Mouse (Mus musculus): ENCODE results near the gene Psmd9. TPM values are rescaled to one million over a fixed set of nuclear protein-coding genes. Genes with fewer than 3 reads are reported as not detected.

Psmd9 gene
- polyA plus RNA-seq, 1 experiment: 19.5 TPM

DNA sequence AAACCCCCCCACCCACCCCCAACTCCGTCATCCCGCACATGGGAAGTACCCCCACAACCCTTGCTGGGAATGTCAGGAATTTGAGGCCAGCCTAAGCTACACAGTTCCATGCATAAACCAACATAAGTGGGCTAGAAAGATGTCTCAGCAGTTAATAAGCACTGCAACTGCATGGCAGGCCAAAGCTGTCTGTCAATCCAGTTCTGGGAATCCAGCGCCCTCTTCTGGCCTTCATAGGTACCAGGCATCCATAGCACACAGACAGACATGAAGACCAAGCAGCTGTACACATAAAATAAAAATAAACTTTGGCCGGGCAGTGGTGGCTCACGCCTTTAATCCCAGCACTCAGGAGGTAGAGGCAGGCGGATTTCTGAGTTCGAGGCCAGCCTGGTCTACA is 13.8 kb upstream of the Psmd9 start:
- no peak overlapping the region for H3K4me3 ChIP-seq (ENCODE audit: insufficient read depth, low read depth, low read length)
- H3K27ac ChIP-seq (replicated peaks; ENCODE audit: low read depth, low read length): no peak overlapping the region
- peaks cover 5% of the 10 kb centered on the region; the same call in 1 of the 2 replicates for H3K4me1 ChIP-seq (ENCODE audit: control insufficient read depth, insufficient read depth, insufficient read length, low read length)

DNA sequence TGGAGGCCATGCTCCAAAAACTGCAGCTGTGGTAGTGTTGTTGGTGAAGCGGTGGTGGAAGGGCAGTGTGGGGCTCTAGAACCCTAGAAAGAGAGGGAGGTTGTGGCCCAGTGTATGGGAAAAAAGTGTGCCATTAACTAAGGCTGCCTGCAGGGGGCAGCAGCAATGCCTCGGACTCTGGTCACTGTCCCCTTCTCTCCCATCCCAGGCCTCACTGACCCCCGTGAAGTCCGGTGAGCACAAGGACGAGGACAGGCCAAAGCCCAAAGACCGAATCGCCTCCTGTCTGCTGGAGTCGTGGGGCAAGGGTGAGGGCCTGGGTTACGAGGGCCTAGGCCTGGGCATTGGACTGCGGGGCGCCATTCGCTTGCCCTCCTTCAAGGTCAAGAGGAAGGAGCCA is 12.4 kb upstream of the Psmd9 start:
- Histone ChIP-seq H3K27ac (replicated peaks; ENCODE audit: low read depth, low read length) (no peak overlapping the region), H3K4me3 (ENCODE audit: insufficient read depth, low read depth, low read length) (no peak overlapping the region), H3K4me1 (ENCODE audit: control insufficient read depth, insufficient read depth, insufficient read length, low read length) (no peaks in the 10 kb centered on the region)

DNA sequence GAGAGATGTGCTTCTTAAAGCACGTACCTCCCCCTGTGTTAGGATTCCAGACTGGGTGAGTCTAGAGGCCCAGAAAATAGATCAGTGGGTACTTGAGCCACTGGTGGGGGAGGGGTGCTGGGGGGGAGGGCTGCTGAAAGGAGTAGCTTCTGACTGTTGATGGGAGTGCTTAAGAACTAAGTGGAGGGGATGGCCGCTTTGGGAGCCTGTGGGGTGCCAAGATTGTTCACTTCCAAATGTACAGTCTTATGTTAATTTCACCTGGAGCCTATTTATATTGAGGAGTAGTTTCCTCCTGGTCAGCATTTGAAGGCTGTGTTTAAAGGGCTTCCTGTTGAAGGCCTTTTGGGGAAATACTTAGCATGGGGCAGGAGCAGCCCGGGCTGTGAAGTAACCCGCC is 11.2 kb upstream of the Psmd9 start:
- Histone ChIP-seq H3K4me3 (ENCODE audit: insufficient read depth, low read depth, low read length) (no peak overlapping the region), H3K4me1 (ENCODE audit: control insufficient read depth, insufficient read depth, insufficient read length, low read length) (no peaks in the 10 kb centered on the region), H3K27ac (replicated peaks; ENCODE audit: low read depth, low read length) (no peak overlapping the region)

DNA sequence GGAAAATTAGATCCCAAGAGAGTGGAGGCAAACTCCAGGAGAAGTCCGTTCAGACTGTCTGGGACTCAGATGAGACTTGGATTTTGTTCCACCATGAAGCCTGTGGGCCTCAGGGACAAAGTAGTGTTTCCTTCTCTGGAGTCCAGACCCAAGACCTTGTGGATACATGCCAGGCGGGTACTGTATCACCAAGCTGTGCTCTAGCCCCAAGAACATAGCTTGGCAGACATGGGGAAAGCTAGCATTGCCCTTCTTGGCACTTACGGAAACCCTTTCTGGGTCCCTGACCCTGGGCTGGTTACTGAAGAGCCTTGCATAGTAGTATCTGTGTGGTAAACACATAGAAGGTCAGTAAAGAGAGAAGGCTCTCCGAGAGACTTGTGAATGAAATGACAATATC is 9.8 kb upstream of the Psmd9 start:
- H3K4me3 ChIP-seq (ENCODE audit: insufficient read depth, low read depth, low read length): no peak overlapping the region
- H3K27ac ChIP-seq (replicated peaks; ENCODE audit: low read depth, low read length): no peak overlapping the region
- H3K4me1 ChIP-seq (ENCODE audit: control insufficient read depth, insufficient read depth, insufficient read length, low read length): no peaks in the 10 kb centered on the region

DNA sequence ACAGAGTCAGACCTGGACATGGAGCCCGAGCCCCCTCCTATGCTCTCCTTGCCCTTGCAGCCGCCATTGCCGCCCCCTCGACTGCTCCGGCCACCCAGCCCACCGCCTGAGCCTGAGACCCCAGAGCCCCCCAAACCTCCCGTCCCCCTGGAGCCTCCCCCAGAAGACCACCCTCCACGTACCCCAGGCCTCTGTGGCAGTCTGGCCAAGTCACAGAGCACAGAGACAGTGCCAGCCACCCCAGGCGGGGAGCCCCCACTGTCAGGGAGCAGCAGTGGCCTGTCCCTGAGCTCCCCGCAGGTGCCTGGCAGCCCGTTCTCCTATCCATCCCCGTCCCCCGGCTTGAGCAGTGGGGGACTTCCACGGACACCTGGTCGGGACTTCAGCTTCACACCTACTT is 9.3 kb upstream of the Psmd9 start:
- no peak overlapping the region for H3K4me3 ChIP-seq (ENCODE audit: insufficient read depth, low read depth, low read length)
- H3K27ac ChIP-seq (replicated peaks; ENCODE audit: low read depth, low read length): no peak overlapping the region
- H3K4me1 ChIP-seq (ENCODE audit: control insufficient read depth, insufficient read depth, insufficient read length, low read length): no peaks in the 10 kb centered on the region

DNA sequence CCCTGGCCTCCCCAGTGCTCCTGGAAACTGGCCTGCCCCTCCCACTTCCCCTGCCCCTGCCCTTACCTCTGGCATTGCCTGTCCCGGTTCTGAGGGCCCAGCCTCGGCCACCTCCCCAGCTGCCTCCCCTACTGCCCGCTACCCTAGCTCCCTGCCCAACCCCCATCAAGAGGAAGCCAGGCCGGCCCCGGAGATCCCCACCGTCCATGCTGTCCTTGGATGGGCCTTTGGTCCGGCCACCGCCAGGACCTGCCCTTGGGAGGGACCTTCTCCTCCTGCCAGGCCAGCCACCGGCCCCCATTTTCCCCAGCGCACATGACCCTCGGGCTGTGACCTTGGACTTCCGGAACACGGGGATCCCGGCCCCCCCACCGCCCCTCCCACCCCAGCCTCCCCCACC is 8.9 kb upstream of the Psmd9 start:
- Histone ChIP-seq H3K27ac (replicated peaks; ENCODE audit: low read depth, low read length) (no peak overlapping the region), H3K4me1 (ENCODE audit: control insufficient read depth, insufficient read depth, insufficient read length, low read length) (no peaks in the 10 kb centered on the region), H3K4me3 (ENCODE audit: insufficient read depth, low read depth, low read length) (no peak overlapping the region)

DNA sequence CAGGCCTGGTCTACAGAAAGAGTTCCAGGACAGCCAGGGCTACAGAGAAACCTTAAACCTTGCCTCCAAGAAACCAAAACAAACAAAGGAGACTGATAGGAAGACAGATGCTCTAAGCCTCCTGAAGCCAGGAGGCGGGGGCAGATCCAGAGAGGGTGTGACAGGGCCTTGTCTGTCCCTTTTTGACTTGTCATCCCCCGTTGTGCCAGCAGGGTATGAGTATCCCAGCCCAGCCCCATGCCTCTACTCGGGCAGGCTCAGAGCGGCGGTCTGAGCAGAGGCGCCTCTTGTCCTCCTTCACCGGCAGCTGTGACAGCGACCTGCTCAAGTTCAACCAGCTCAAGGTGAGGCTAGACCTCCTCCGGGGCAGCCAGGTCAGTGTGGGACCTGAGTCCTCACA is 6.3 kb upstream of the Psmd9 start:
- no peak overlapping the region for H3K4me3 ChIP-seq (ENCODE audit: insufficient read depth, low read depth, low read length)
- no peaks in the 10 kb centered on the region for H3K4me1 ChIP-seq (ENCODE audit: control insufficient read depth, insufficient read depth, insufficient read length, low read length)
- no peak overlapping the region for H3K27ac ChIP-seq (replicated peaks; ENCODE audit: low read depth, low read length)

DNA sequence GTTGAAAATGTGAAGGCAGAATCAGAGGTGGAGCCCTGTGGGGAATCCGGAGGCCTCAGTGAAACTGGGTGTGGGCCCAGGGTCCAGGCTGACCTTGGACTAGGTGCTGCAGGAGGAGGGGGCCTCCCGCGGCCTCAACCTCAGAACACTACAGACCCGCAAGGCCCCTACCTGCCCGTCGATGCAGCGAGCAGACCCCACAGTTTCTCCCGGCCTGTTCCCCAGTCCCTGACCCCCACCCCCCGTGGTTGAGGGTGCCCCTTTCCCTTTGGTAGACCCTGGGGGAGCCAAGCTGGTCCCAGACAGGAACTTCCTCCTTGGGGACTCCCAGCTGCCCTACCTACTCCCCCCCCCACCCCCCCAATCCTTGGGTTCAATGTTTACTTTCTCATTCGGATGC is 2.8 kb upstream of the Psmd9 start:
- H3K4me1 ChIP-seq (ENCODE audit: control insufficient read depth, insufficient read depth, insufficient read length, low read length): no peaks in the 10 kb centered on the region
- H3K27ac ChIP-seq (replicated peaks; ENCODE audit: low read depth, low read length): no peak overlapping the region
- no peak overlapping the region for H3K4me3 ChIP-seq (ENCODE audit: insufficient read depth, low read depth, low read length)

DNA sequence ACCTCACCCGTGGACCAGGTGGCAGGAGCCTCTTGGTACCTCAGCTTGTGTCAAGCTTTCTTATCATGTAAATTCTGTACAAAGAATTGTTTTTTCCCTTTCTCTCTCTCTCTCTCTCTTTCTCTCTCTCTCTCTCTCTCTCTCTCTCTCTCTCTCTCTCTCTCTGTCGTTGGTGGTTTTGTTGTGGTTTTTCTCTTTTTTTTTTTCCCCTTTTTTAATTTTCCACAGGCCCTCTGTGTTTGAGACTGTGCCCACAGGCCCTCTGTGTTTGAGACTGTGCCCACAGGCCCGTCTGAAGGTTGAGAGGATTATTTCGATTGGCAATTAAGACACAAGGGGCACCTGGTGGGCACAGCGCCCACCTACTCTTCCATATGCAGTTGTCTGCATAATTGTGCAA is 1.6 kb upstream of the Psmd9 start:
- no peak overlapping the region for H3K27ac ChIP-seq (replicated peaks; ENCODE audit: low read depth, low read length)
- H3K4me3 ChIP-seq (ENCODE audit: insufficient read depth, low read depth, low read length): no peak overlapping the region
- H3K4me1 ChIP-seq (ENCODE audit: control insufficient read depth, insufficient read depth, insufficient read length, low read length): no peaks in the 10 kb centered on the region

DNA sequence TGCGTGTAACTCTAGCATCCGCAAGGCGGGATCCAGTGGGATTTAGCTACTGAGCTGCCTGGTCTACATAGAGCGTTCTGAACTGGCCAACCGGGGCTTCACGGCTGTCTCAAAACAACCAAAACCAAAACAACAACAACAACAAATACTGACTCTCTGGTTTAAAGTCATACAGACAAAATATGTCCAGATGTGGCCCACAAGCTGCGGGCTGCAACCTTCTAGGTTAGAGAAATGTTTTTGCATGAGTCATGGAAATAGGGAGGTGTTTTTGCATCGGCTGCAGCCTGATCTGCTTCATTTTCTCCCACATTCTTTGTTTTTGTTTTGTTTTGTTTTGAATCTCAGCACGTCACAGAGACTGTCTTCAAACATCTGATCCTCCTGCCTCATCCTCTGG is 1.2 kb downstream of the Psmd9 start:
- no peaks in the 10 kb centered on the region for H3K4me1 ChIP-seq (ENCODE audit: control insufficient read depth, insufficient read depth, insufficient read length, low read length)
- H3K4me3 ChIP-seq (ENCODE audit: insufficient read depth, low read depth, low read length): no peak overlapping the region
- H3K27ac ChIP-seq (replicated peaks; ENCODE audit: low read depth, low read length): no peak overlapping the region

DNA sequence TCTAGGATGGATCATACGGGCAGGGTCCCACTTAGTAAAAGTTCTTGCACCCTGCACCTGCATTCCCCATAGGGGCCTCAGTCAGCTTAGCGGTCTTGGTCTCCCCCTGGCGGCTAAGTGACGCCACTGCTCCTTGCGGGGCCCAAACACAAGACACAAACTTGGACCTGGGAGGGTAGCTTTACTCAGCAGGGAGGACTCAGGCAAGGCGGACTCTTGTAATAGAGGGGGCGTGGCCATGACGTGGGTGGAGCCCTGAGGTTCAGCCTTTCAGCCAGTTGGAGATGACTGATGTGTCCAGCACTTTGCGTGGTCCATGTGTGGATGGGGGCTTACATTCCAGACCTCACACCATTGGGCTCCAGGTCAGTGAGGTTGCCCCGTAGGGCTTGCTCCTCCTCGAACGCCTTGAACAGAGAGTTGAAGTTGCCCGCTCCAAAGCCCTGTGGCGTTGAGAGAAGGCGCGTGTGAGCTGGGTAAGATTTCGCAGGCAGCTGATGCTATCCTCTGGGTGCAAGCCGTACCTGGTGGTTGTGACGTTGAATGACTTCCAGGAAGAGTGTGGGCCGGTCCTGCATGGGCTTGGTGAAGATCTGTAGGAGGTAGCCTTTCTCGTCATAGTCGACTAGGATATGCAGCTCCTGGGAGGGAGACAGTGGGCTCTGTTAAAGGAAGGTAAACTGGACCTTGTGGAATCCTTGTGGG is 2.6 kb downstream of the Psmd9 start:
- Histone ChIP-seq H3K4me3 (ENCODE audit: insufficient read depth, low read depth, low read length) (no peak overlapping the region), H3K27ac (replicated peaks; ENCODE audit: low read depth, low read length) (no peak overlapping the region), H3K4me1 (ENCODE audit: control insufficient read depth, insufficient read depth, insufficient read length, low read length) (no peaks in the 10 kb centered on the region)

DNA sequence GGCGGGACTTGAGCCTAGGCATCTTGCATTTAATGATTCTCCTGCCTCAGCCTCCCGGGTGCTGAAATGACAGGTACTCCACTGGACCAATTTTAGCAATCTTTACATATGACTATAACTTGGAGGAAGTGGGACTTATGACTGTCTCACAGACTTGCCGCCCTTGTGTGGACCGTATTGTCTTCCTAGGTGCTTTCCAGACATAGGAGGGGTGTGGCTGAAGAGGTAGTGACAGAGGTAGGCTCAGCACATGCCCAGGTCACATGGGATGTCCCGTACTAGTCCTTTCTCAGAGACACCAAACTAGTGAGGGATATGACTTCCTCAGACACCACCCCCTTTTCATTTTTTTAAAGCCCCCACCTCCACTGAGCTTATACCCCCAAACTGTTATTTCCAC is 9.6 kb downstream of the Psmd9 start:
- H3K4me3 ChIP-seq (ENCODE audit: insufficient read depth, low read depth, low read length): no peak overlapping the region
- H3K27ac ChIP-seq (replicated peaks; ENCODE audit: low read depth, low read length): no peak overlapping the region
- no peaks in the 10 kb centered on the region for H3K4me1 ChIP-seq (ENCODE audit: control insufficient read depth, insufficient read depth, insufficient read length, low read length)

DNA sequence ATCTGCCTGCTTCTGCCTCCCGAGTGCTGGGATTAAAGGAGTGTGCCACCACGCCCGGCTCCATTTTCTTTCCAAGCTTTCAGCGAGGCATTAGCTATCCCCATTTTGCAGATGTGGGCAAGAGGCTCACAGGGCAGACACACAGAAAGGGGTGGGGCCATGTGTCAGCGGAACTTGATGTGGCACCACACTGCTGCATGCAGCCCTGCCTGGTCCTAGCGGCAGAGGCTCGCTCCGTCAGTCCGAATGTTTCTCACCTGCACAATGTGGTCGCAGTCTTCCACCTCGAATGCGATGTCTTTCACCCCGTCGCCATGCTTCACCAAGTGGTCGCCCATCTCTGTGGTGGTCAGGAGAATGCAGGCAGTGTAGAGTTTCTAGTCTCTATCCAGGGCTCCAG is 11.2 kb downstream of the Psmd9 start:
- H3K4me3 ChIP-seq (ENCODE audit: insufficient read depth, low read depth, low read length): no peak overlapping the region
- H3K27ac ChIP-seq (replicated peaks; ENCODE audit: low read depth, low read length): no peak overlapping the region
- no peaks in the 10 kb centered on the region for H3K4me1 ChIP-seq (ENCODE audit: control insufficient read depth, insufficient read depth, insufficient read length, low read length)

DNA sequence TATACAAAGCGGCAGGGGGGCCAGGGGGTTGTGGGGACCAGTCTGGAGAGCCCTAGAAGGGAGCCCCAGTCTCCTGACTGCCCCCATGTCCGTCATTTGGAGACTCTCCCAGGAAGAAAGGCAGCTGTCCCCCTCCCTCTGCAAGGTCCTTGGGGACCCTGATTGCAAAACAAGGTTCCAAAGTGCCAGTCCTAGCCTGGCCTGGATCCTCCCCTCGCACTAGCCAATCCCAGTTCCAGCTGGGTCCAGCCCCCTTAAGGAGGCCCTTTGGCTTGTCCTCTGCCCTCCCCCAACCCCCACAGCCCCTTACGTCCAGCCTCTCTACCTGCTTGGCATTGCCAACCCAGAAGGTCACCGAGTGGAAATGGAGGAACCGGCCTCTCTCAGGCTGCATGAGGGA is 12.3 kb downstream of the Psmd9 start:
- H3K4me1 ChIP-seq (ENCODE audit: control insufficient read depth, insufficient read depth, insufficient read length, low read length): no peaks in the 10 kb centered on the region
- no peak overlapping the region for H3K4me3 ChIP-seq (ENCODE audit: insufficient read depth, low read depth, low read length)
- H3K27ac ChIP-seq (replicated peaks; ENCODE audit: low read depth, low read length): no peak overlapping the region

DNA sequence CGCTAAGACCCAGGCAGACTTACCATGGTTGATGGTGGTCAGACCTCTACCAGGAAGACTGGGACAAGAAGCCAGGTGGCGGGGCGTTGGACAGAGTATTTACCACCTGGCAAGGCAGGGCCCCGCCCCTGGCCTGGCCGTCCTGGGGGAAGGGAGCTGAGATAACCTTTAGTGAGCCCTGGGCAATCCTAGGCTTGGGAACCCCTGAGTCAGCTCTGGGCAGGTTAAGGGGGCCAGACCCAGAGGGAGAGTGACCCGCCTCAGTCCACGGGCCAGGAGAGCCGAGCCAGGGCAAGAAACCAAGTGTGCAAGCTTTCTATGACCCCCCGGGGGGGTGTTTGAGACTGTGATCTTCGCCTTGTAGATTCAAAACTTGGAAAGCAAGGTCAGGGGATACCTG is 13.4 kb downstream of the Psmd9 start, which contains the start of gene Hpd:
Hpd (minus strand) TSS at position 77 of the 400 bp plus-strand sequence.
- H3K27ac ChIP-seq (replicated peaks; ENCODE audit: low read depth, low read length): no peak within 1 kb of the TSS
- no peak within 1 kb of the TSS for H3K4me3 ChIP-seq (ENCODE audit: insufficient read depth, low read depth, low read length)
- H3K4me1 ChIP-seq (ENCODE audit: control insufficient read depth, insufficient read depth, insufficient read length, low read length): no peaks in the 10 kb centered on the region

DNA sequence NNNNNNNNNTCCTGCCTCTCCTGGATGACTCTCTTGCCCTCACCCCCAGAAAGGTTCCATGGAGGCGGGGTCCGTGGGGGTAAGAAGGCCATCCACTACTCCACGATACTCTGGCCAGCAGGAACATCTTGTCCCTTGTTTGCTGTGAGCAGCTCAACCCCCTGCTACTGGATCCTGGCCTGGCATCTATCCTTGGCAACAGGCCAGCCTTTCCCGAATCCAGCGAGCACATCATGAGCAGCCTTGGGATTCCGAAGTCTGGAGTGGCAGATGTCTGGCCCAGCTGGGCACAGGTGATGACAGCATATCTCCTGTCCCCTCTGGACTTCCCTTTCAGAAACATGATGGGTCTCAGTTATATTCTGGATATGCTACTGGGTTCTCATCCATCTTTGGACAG is 16.8 kb downstream of the Psmd9 start:
- Histone ChIP-seq H3K27ac (replicated peaks; ENCODE audit: low read depth, low read length) (no peak overlapping the region), H3K4me1 (ENCODE audit: control insufficient read depth, insufficient read depth, insufficient read length, low read length) (no peaks in the 10 kb centered on the region), H3K4me3 (ENCODE audit: insufficient read depth, low read depth, low read length) (no peak overlapping the region)
